Mouse (Mus musculus): ENCODE results near the gene Taok3. TPM values are rescaled to one million over a fixed set of nuclear protein-coding genes. Genes with fewer than 3 reads are reported as not detected.

Taok3 gene
- total and polyA plus RNA-seq, 3 experiments = 32.1 to 79.2 TPM; not detected in 1

GRCm38 (mm10) chr5:117250796-117251195 lies 130.9 kb downstream of the Taok3 start:
- Histone ChIP-seq H3K9me3 (replicated peaks; ENCODE audit: insufficient read depth, low read length) (no peaks in the 10 kb centered on the region), H3K4me1 (ENCODE audit: control insufficient read depth in 1 of 2, insufficient read depth in 2 of 2, low read length in 2 of 2) (peaks cover 0 to 1% of the 10 kb centered on the region in 2 experiments; a peak in 1 of 4 replicates), H3K27ac (ENCODE audit: control insufficient read depth, low read depth, low read length) (no peak overlapping the region), H3K79me2 (ENCODE audit: control insufficient read depth, insufficient read depth, low read length, poor library complexity) (no peaks in the 10 kb centered on the region), H3K36me3 (ENCODE audit: control insufficient read depth in 1 of 2, insufficient read depth in 2 of 2, low read length in 2 of 2) (peaks cover 0 to under 1% of the 10 kb centered on the region in 2 experiments; a peak in 1 of 4 replicates), H3K27me3 (ENCODE audit: control insufficient read depth in 1 of 2, insufficient read depth in 2 of 2, low read length in 2 of 2) (no peaks in the 10 kb centered on the region), H3K9ac (ENCODE audit: control insufficient read depth, low read depth, low read length, poor library complexity, severe bottlenecking) (no peak overlapping the region), H3K4me3 (ENCODE audit: control insufficient read depth in 1 of 2, insufficient read depth in 1 of 2, low read depth in 2 of 2, low read length in 2 of 2) (no peak overlapping the region)
- no peak for DNase-seq (ENCODE audit: low read depth, low spot score)
- TF ChIP-seq MEF2A (IDR thresholded peaks at IDR 0.05; ENCODE audit: extremely low read depth, insufficient replicate concordance, low read depth, low read length, poor library complexity, severe bottlenecking) = no peak

- no peaks in the 10 kb centered on the region for H3K79me2 ChIP-seq (ENCODE audit: control insufficient read depth, insufficient read depth, low read length, poor library complexity)
- H3K36me3 ChIP-seq (ENCODE audit: control insufficient read depth in 1 of 2, insufficient read depth in 2 of 2, low read length in 2 of 2) = no peaks in the 10 kb centered on the region; a peak in 1 of 4 replicates
- no peaks in the 10 kb centered on the region for H3K27me3 ChIP-seq (ENCODE audit: control insufficient read depth in 1 of 2, insufficient read depth in 2 of 2, low read length in 2 of 2)
- no peak overlapping the region for H3K4me3 ChIP-seq (ENCODE audit: control insufficient read depth in 1 of 2, insufficient read depth in 1 of 2, low read depth in 2 of 2, low read length in 2 of 2)
- no peaks in the 10 kb centered on the region for H3K9me3 ChIP-seq (replicated peaks; ENCODE audit: insufficient read depth, low read length)
- no peak overlapping the region for H3K9ac ChIP-seq (ENCODE audit: control insufficient read depth, low read depth, low read length, poor library complexity, severe bottlenecking)
- no peak for DNase-seq (ENCODE audit: low read depth, low spot score)
- H3K27ac ChIP-seq (ENCODE audit: control insufficient read depth, low read depth, low read length) = no peak overlapping the region
- no peaks in the 10 kb centered on the region for H3K4me1 ChIP-seq (ENCODE audit: control insufficient read depth in 1 of 2, insufficient read depth in 2 of 2, low read length in 2 of 2)
- TF ChIP-seq ELF1 (IDR thresholded peaks at IDR 0.05; ENCODE audit: low read depth, low read length) = no peak
- TF ChIP-seq KAT2A (conservative IDR thresholded peaks at IDR 0.05; ENCODE audit: low read depth, low read length) = no peak
- no peak for TF ChIP-seq POLR2AphosphoS5 (IDR thresholded peaks at IDR 0.05; ENCODE audit: borderline replicate concordance, low read depth, low read length)
- no peak for TF ChIP-seq RAD21 (IDR thresholded peaks at IDR 0.05; ENCODE audit: low read depth, low read length)
- no peak for TF ChIP-seq MXI1 (IDR thresholded peaks at IDR 0.05; ENCODE audit: low read depth, low read length)
- no peak for TF ChIP-seq MYB (IDR thresholded peaks at IDR 0.05; ENCODE audit: low read depth, low read length)
- TF ChIP-seq POLR2AphosphoS2 (IDR thresholded peaks at IDR 0.05; ENCODE audit: low read length) = no peak
- TF ChIP-seq TCF12 (IDR thresholded peaks at IDR 0.05; ENCODE audit: low read depth, low read length) = no peak
- TF ChIP-seq USF1 (IDR thresholded peaks at IDR 0.05; ENCODE audit: low read depth, low read length) = no peak
- TF ChIP-seq EP300 (IDR thresholded peaks at IDR 0.05; ENCODE audit: low read depth in 1 of 2, low read length in 2 of 2) = no peak
- no peak for TF ChIP-seq ZMIZ1 (IDR thresholded peaks at IDR 0.05; ENCODE audit: low read depth, low read length)
- no peak for TF ChIP-seq MYC (IDR thresholded peaks at IDR 0.05; ENCODE audit: low read depth, low read length)
- no peak for TF ChIP-seq MAX (IDR thresholded peaks at IDR 0.05; ENCODE audit: low read length)
- no peak for TF ChIP-seq ZKSCAN1 (IDR thresholded peaks at IDR 0.05; ENCODE audit: low read depth, low read length)
- TF ChIP-seq SIN3A (IDR thresholded peaks at IDR 0.05; ENCODE audit: low read length) = no peak
- TF ChIP-seq MAFK (IDR thresholded peaks at IDR 0.05; ENCODE audit: borderline replicate concordance, low read depth, low read length) = no peak
- no peak for TF ChIP-seq MEF2A (IDR thresholded peaks at IDR 0.05; ENCODE audit: extremely low read depth, insufficient replicate concordance, low read depth, low read length, poor library complexity, severe bottlenecking)
- TF ChIP-seq GATA1 (IDR thresholded peaks at IDR 0.05; ENCODE audit: low read depth, low read length) = no peak
Measured at GRCm38 (mm10) chr5:117251763-117252162, 131.8 kb downstream of the Taok3 start.
